Mouse (Mus musculus) c-Kit-positive CD71-positive TER-119-negative erythroid progenitor cells, embryonic 14.5 days (primary cell): ENCODE measurements at regions not wholly inside any gene's neighbourhood (a gene's known extent, or its start where the extent isn't known, plus 50 kb on each side); places are given as distances from the start of the nearest gene placed in this dataset.
A peak's percentile ranks its signal among the peaks of the same experiment; 100 is the strongest.

Source experiments
- DNase-seq: peaks from one replicate; pipeline ENCODE4 v3.0.0-alpha.2; 2013; ENCODE audit warnings: low read depth

GRCm38 (mm10) chr9:94467846-94468245 lies 70.0 kb downstream of the 1190002N15Rik start:
- DNase-seq = no peak

DNA sequence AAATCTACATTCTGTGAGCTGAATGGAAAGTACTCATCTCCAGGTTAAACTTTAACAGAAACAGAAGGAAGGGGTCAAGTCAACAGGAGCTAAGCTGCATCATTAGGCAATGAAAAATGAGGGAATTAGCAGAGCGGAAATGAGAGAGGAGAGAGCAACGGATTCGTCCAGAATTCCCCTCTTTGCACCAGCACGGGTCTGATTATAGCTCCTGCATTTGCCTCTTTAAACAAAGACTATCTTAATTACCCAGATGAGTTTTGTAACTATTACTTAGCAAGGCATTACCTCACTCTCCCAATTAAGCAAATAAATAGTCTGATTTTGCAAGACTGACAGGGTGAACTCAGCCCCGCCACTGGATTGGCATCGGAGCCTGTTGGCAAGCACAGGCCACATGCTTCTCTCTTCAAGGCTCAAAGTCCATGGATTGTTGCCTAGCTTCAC lies 81.8 kb downstream of the 1190002N15Rik start:
- no peak for DNase-seq

DNA sequence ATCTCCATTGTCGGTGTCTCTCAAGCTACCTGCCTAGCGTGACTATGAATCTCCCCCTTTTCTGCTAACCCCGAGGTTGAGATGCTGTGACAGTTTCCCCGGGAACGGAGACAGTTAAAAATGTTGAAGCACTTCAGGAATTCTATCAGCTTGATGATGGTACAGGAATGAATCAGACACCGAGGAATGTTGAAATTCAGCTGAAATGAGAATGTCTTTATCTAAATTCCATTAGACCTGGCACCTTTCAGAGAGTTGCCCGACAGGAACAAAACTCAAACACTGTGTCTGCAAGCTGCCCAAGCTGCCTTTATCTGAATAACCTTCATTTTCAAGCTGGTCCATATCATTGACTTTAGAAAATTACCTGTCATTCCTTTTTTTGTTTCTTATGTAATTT lies 82.4 kb downstream of the 1190002N15Rik start:
- no peak for DNase-seq

- no peak for DNase-seq
Measured at GRCm38 (mm10) chr9:94449911-94450310, 88.0 kb downstream of the 1190002N15Rik start.

DNA sequence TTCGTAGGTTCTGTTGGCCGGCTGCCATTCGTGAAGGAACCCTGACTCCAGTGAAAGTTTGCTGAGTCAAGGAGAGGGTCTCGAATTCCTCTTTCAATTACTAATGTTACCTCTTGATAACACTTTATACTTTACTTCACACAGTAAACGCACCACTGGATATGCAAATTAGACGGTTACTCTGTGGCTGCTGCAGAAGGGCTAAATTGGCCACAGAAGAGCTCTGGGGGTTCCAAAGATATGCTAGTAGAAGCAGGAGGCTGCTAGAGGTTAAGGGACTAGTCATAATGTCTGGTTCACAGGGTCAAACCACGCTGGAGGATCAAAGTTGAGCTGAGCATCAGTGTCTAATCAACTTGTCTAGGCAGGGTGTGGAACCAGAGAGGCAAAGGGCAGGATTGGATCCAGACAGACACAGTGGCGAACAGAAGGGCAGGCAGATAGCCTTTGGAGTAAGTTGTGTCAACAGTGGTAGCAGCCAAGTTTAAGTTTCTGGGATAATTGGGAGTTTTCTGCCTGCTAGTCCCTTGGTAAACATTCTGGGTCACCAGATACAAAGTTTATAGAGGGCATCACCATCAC lies 91.6 kb downstream of the 1190002N15Rik start:
- no peak for DNase-seq

DNA sequence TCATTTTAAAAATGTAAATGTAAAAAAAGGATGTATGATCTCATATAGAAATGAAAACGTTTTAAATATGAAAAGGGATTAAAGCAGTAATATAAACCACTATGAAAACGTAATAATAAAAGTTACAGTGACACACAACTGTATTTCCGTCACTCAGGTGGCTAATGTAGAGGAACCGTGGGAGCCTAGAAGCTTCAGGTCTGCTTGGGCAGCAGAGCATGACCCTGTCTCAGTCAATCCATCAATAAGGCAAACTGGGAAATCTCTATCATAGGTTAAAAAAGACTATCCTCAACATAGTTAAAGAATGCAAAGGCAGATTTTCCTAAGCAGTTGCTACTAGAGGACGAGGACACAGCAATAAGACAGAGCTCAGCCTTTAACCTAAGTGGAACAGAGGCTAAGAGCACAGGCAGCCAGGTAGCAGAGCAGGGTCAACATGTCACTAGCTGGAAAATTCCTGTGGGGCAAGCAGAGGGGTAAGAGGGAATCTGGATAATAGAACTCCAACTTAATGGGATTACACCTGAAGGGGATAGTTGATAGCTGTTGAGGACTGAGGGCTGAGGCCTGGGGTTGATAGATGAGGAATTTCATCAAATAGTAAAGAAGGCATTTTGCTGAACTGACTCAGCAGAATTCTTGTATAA lies 93.6 kb downstream of the 1190002N15Rik start:
- DNase-seq = no peak

DNA sequence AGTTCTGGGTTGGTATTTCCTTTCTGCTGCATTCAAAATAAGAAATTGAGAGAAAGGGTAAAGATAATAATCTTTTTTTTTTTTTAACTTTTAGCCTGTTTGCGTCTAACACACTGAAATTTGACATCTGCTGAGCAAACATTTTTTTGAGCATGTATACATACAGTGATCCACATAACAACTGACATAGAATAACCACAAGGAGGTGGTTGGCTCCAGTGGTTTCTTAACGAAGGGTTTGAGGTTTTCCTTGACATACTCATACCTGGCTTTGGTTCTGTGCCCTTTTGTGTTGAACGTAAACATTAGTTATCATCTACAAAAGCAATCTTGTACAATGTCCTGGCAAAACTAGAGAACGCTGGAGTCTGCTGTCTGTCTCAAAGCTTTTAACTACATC lies 96.5 kb downstream of the 1190002N15Rik start:
- DNase-seq = no peak

DNA sequence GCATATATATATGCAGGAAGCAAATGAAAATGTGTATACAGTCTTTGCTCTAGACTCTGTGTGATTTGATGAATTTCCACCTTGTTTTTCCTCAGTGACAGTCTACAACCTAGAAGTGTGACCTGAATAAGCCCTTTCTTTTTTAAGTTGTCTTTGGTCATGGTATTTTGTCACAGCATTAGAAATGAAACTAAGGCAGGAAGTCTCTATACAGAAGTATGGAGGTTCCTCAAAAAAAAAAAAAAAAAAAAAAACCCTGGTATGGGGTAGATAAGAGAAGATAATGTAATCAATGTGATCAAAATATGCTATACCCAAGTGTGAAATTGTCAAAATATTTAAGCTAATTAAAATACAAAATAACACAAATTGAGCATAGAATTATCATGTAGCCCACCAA lies 104.4 kb downstream of the 1190002N15Rik start:
- no peak for DNase-seq

- DNase-seq = no peak
Measured at GRCm38 (mm10) chr9:94432144-94432747, 105.6 kb downstream of the 1190002N15Rik start.

- peak; percentile 30 for DNase-seq
Measured at GRCm38 (mm10) chr9:94431540-94431939, 106.3 kb downstream of the 1190002N15Rik start.

GRCm38 (mm10) chr9:94430996-94431395 lies 106.9 kb downstream of the 1190002N15Rik start:
- DNase-seq = no peak

GRCm38 (mm10) chr9:94426740-94427139 lies 111.1 kb downstream of the 1190002N15Rik start:
- no peak for DNase-seq

- peak; percentile 13 for DNase-seq
Measured at GRCm38 (mm10) chr9:94425804-94426203, 112.1 kb downstream of the 1190002N15Rik start.

- no peak for DNase-seq
Measured at GRCm38 (mm10) chr9:94424438-94425135, 113.3 kb downstream of the 1190002N15Rik start.

GRCm38 (mm10) chr9:94410546-94410945 lies 127.3 kb downstream of the 1190002N15Rik start:
- no peak for DNase-seq

DNA sequence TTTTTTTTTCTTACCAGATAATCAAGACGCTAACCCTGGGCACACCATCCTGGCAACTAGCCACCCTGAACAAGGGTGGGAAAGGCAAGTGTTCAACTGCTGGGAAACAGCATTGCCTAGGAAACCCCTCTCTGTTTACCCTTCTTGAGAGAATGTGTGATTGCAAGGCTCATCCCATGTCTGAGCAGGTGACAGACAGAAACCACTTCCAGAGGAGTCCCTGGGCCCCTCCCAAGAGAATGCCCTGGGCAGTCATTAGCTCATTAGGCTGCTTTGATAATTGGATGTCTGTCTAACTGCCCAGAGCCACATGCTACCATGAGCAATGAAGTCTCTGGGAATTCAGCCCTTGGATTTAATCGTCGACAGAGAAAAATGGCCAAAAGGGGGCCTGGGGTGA lies 127.8 kb downstream of the 1190002N15Rik start:
- DNase-seq = no peak

GRCm38 (mm10) chr9:94408635-94409323 lies 129.1 kb downstream of the 1190002N15Rik start:
- DNase-seq = no peak

- DNase-seq = no peak
Measured at GRCm38 (mm10) chr9:94407671-94408070, 130.2 kb downstream of the 1190002N15Rik start.

- DNase-seq = no peak
Measured at GRCm38 (mm10) chr9:94404551-94404950, 133.3 kb downstream of the 1190002N15Rik start.

DNA sequence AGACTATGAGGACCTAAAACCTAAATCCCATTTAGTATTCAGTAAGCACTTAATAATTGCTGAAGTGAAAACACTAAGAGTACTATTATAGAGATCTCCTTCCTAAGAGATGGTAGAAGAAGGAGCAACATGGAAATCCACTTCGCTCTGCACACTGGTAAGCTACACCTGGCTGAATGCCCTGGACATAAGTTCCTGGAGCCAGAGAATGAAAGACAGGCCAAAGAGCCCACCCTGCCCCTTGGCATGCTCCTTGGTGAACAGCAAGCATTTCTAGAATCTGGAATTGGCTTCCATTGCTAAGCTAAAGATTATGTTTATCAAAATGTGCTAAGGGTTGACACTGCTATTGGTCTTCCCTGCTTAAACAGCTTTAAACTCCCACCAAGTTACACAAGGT lies 137.3 kb downstream of the 1190002N15Rik start:
- DNase-seq = no peak

DNA sequence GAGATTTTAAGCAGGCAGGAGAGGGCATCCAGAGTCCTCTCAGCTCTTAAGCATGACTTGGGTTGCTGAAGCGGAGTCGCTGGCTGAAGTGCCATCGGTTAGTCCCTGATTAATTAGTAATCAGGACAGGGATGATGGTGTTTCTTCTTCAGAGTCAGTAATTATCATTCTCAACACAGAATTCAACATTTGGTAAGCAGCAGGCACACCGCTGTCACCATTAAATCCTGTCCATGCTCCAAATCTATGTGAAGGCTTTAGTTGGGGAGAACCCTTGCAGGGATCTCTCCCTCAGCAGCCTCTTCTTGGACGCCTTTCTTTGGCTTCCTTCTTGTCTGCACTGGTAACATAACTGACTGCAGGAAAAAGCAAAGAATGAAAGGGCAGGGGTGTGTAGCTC lies 142.7 kb downstream of the 1190002N15Rik start:
- DNase-seq = no peak

DNA sequence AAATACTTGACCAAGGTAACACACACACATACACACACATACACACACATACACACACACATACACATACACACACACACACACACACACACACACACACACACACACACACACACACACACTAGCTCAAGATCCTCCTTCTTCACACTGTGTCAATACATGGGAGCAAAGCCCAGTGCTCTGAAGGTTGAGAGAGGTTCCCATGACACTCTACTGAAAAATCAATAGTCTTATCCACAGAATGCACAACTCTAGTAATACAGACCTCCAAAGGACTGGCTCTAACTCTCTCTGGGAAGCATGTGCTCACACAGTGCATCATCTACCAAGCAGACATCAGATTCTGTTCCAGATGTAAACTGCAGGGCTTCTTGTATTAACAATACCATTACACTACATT lies 151.7 kb downstream of the 1190002N15Rik start:
- DNase-seq = no peak
